Mouse (Mus musculus): Measurements from ENCODE around the gene Gm9603.
"Not testable (repeated sequence)": the region's sequence is repeated elsewhere in the genome, so short reads cannot be mapped to it uniquely, and the experiment has no call there.

Gene Gm9603

GRCm38 (mm10) chr14:5687357-5687756 lies at the start of gene Gm9603:
Gene Gm9603 (minus strand): TSS chr14:5687457.
- not testable (repeated sequence) for DNase-seq

- not testable (repeated sequence) for DNase-seq
Observed at GRCm38 (mm10) chr14:5632928-5633327, 54.3 kb downstream of the Gm9603 start, which contains the start of gene Gm8265. Gene Gm8265 (minus strand): TSS chr14:5633028.

Data from retina, postnatal 1 day (tissue).